Mouse (Mus musculus) embryonic fibroblast, embryonic 13.5 days (primary cell): ENCODE measurements at regions not wholly inside any gene's neighbourhood (a gene's known extent, or its start where the extent isn't known, plus 50 kb on each side); places are given as distances from the start of the nearest gene placed in this dataset.

Experiments used
- CTCF ChIP-seq: IDR thresholded peaks from 2 replicates; pipeline ENCODE4 v1.5.1; 2011; ENCODE audit warnings: mild to moderate bottlenecking, control low read depth, low read length, moderate library complexity, borderline replicate concordance; ENCODE audit not compliant: insufficient read depth
- POLR2A ChIP-seq: IDR thresholded peaks from 2 replicates; pipeline ENCODE4 v1.6.1; 2011; ENCODE audit warnings: low read depth, mild to moderate bottlenecking, control low read depth, low read length, moderate library complexity

DNA sequence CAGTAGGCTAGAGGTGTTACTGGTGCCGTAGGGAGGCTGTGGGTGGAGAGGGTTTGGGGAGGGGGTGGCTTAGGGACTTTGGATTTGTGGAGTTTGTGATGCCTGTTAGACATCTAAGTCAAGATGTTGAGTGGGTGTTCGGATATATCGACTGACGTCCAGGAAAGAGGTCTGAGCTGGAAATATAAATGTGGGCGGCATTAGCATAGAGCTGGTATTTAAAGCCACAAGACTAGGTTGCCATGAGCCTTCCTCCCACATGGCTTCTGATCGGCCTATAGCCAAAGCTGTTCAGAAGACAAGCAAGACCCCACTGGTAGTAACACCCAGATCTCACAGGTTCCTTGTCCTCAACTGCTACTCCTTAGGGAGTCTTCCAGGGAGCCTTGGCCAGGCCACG, 184.9 kb downstream of the Tle3 start:
- TF ChIP-seq CTCF (no peak), POLR2A (no peak)
